Mouse (Mus musculus): ENCODE data around the gene Leng1.

DNA sequence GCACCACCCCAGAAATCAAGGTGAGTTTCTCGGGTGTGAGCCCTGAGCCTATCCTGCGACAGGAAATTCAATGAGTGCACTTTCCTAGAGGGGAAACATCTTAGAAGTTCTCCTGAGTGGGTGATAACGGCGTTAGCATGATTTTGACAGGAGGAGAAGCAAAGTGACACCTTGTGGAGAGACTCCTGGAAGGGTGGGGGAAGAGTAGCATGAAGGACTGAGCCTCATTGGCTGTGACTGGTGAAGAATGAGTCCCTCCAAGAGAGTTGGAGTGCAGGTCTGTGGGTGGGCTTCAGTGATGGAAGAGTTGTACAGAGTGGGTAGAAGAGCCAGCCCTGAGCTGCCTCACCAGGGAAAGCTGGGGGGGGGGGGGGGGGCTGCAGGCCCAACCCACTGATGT lies 8.7 kb downstream of the Leng1 start:
- TF ChIP-seq POLR2A (IDR thresholded peaks at IDR 0.05; ENCODE audit: low read depth, low read length), result no peak
- TF ChIP-seq JUN (IDR thresholded peaks at IDR 0.05; ENCODE audit: insufficient read depth, low read depth, low read length), result no peak
- no peak for TF ChIP-seq JUND (conservative IDR thresholded peaks at IDR 0.05; ENCODE audit: low read depth, low read length)
- no peak for TF ChIP-seq KAT2A (IDR thresholded peaks at IDR 0.05; ENCODE audit: insufficient replicate concordance, low read length)
- TF ChIP-seq EP300 (IDR thresholded peaks at IDR 0.05; ENCODE audit: low read length), result no peak
- TF ChIP-seq CTCF (conservative IDR thresholded peaks at IDR 0.05 in 1 of 2, IDR thresholded peaks at IDR 0.05 in 1 of 2; ENCODE audit: low read depth in 2 of 2, low read length in 2 of 2), result no peak
- TF ChIP-seq UBTF (IDR thresholded peaks at IDR 0.05; ENCODE audit: low read depth, low read length), result no peak
- TF ChIP-seq MEF2A (IDR thresholded peaks at IDR 0.05; ENCODE audit: borderline replicate concordance, low read depth, low read length), result no peak
- no peak for TF ChIP-seq CHD2 (IDR thresholded peaks at IDR 0.05; ENCODE audit: low read length)
- no peak for TF ChIP-seq USF2 (conservative IDR thresholded peaks at IDR 0.05; ENCODE audit: low read depth, low read length)

All from CH12.LX (cell line).